Mouse (Mus musculus): ENCODE data around the gene Ston2. TPM values are rescaled to one million over a fixed set of nuclear protein-coding genes. Genes with fewer than 3 reads are reported as not detected.

Ston2 gene
- 0.47 TPM for polyA plus RNA-seq (2017; shearing (Covaris generic))

GRCm38 (mm10) chr12:91787959-91788437 is at the start of gene Ston2:
Gene Ston2 (minus strand): TSS chr12:91788387.

GRCm38 (mm10) chr12:91589847-91590690 is 198.1 kb downstream of the Ston2 start, which contains the start of gene Gtf2a1:
Gene Gtf2a1 (minus strand): TSS chr12:91590487.

Other genes starting within 250 kb of the Ston2 start
- 24.3 TPM for gene Gtf2a1, start 197.9 kb downstream of the Ston2 start, polyA plus RNA-seq (2017; shearing (Covaris generic))
- gene Sel1l, start 60.8 kb upstream of the Ston2 start, polyA plus RNA-seq (2017; shearing (Covaris generic)) = 76.6 TPM